Mouse (Mus musculus) kidney, postnatal 14 days (tissue): ENCODE measurements around the gene L2hgdh.

Source experiments
- DNase-seq: peaks from one replicate; pipeline ENCODE4 v3.0.0; 2022; ENCODE audit warnings: mixed read lengths

L2hgdh gene

DNA sequence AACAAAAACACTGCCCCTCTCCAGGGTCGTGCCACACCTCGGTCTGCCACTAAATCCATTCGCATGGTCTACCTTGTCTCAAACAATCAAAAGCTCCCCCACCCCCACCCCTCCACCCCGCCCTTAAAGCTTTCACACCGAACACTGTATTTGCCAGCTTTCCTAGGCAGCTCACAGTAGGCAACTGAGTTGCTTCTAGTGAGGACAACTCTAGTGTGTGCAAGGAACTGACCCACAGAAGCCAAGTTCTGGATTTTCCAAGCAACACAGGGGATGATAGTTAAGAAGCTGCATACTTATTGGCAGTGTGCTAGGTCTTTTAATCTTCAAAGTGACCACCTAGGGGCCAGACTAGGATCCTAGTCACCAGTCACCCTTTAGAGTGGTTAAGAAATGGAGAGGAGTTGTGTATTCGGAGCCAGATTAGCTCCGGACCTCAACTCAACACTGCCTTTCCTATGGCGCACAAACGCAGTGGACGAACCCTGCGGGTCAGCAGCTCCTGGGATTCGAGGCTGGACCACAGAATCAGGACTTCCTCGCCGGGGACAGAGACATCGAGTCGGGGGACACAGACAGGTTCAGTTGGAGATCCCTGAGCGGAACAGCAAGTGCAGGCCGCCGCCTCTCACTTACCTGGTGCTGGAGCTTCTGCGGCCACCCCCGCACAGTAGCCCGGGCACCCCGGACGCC, 509 bp downstream of the L2hgdh start:
- DNase-seq = no peak

DNA sequence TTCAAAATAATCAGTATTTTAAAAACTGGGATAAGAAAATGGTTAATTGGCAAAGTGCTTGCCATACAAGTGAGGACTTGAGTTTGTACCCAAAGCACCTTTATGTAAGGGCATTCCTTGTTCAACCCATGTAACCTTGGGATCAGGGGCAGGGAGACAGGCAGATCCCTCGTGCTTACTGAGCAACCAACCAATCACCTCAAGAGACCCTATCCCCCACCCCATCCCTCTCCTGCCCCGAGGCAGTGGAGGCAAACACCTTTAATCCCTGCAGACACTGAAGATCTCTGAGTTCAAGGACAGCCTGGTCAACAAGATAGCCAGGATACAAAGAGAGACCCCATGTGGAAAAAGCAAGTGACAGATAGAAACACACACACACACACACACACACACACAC, 1.3 kb downstream of the L2hgdh start:
- DNase-seq = no peak

DNA sequence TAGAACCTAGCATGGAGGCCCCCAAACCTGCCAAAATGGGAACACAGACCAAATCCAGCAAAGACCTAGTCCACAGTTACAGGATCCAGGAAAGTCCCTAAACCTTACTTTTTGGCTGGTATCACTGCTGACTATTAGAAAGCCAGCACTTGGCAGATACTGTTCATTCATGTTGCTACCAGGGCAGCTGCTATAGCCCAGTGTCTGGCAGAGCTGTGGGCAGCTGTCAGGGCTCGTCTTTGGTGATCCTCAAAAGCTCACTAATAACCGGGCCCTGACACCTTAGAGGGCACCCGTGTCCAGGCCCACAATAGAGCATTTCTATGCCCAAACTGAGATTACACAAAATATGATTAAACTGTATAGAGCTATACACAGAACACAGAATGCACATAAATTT, 1.8 kb downstream of the L2hgdh start:
- DNase-seq = no peak

DNA sequence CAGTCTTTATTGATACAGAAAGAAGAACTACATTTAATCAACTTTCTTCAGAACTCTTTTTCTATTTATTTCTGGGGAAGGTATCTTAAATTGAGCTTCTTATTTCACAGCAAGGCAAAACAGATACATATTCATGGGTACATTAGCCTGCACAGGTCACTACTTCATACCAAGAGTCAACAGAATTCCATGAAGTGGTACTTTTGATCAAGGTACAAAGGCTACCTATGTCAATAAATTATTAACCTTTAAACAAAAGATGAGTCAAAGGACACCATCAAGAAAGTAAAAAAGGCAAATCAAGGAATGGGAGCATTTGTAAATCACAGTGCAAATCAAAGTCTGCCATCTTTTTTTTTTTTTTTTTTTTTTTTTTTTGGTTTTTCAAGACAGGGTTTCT, 11.0 kb downstream of the L2hgdh start:
- no peak for DNase-seq

DNA sequence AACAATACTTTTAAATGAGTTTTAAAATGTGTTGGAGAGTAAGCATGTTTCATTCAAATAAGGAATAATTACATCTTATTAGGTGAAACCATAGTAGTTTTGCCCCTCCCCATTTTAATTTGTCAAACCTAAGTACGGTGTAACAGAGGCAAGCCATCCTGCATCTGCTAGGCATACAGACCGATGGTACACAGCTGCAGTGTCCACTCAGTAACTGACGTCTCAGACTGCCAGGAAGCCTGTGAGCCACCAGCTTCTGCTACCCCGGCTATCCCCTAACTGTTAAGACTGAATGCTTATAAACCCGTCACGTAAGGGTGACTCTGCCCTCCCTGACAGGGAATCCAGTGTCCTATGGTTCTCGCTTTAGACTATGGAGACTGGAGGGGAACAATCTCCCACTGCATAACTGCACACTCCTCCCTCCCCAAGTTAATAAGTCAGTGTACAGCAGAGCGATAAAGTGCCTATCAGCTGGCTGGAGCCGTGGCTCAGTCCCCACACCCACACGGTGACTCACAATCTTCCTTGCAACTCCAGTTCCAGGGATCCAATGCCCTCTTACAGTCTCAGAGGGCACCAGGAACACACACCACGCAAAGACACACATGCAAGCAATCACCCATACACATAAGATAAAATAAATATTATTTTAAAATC, 19.7 kb downstream of the L2hgdh start:
- DNase-seq = no peak

DNA sequence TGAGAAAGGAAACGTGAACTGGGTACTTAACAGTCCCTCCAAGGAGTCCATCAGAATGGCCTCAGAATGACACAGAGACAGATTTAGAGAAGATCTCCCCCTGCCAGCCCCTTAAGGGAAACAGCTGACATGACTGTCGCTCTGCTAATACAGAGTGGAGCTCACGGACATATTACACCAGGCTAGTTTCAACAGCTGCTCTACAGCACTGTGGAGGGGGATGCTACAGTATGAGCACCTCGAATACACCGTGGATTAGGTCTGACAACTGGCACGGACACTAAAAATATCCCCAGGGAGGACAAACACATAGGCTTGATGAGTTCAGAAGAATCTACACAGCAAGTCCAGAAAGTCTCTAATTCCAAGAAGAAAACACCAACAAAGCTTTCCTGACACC, 26.3 kb downstream of the L2hgdh start:
- no peak for DNase-seq

DNA sequence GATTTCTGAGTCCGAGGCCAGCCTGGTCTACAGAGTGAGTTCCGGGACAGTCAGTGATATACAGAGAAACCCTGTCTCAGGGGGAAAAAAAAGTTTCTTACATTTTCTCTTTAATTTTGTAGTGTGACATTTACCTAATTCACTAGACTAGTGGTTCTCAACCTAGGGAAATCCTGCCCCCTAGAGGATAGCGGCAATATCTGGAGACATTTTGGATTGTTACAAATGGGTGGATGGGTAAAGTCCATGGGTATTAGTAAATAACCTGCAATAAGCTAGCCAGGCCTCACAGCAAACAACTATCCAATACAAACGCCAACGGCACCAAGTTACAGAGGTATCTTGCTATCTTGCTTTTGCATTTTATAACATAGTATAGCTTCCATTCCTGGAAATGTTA, 27.9 kb downstream of the L2hgdh start:
- DNase-seq = peak; percentile 56

DNA sequence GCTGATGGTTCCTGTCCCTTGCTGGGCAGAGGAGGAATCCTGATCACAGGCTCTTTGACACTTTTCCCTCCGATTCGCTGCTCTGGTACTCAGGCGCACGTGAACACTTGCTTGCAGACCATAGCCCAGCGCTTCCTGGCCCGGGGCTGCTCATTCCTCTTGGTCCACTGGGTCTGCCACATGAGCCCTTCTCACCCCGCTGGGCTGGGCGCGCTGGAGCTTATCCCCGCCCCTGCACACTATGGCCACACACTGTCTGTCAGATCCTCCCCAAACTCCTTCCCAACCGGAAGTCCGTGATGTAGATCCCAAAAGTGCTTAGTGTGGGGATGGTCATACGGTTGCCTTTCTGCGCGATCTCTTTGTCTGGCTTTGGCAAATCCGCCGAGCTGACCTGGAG, 31.2 kb downstream of the L2hgdh start:
- no peak for DNase-seq

DNA sequence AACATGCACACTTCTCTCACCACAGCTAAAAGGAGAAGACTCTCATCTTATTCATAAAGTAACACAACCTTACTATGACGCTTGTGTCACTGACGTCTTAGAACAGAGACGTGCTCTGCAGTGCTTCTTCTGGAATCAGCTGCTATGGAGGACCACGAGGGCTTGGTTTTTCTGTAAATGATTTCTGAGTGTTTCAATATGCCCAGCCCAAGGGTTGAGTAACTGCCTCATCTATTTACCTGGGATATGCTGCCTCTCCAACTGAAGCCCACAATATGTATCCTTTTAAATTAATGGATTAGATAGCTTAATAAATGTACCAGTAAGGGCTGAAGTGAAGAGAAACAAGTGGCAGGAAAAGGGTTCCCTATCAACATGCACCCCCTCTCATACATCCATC, 34.0 kb downstream of the L2hgdh start:
- DNase-seq = no peak

DNA sequence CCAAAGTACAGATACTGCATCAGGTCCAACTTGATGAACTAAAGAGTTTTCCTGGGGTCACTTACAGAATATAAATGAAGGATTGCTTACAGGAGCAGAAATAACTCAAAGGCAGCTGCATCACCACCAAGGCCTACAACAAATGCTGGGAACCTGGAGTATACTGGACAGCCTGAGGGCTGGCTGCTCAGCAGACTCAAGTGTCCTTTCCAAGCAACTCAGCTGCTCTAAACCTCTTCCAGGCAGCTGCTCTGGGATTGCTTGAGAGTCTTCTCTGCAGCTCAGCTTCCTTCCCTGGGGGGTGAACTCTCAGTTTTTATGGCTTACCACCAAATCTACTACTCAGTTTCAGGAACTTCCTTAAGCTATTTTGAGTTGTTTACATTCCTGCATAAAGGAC, 35.6 kb downstream of the L2hgdh start:
- DNase-seq = no peak

DNA sequence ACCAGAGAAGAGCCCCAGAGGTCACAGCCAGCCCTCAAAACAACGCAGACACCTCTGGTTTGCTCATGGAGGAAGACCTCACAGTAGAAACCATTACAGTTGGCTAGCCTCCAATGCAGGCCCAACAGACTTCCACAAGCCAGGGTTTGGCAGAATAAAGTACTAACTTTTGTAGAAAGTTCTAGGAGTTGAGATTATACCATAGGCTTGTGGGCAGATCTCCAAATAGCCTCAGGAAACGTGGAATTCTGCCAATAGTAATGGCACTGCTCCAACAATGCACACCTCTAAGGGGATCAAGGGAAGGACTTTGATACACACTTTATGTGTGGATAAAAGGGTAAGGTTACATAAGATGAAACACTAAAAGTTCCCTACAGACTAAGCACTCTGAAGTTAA, 36.3 kb downstream of the L2hgdh start:
- peak; percentile 84 for DNase-seq

DNA sequence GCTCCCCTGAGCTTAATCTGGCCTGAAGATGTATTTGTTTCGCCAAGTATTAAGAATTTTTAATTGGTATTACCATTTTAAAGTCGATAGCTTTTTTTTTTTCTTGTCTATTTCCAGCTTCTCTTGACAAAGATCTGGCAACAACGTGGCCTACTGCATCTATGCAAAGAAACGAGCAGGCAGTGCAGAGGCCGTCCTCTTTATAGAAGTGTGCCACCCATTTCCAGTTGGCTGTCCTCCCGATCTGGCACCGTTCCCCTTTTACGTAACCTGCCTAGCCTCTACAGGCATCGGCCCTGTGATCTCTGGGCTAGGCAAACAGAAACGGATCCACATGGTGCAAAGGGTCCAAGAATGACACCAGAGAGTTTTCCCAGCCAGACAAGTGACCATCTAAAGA, 41.1 kb downstream of the L2hgdh start:
- DNase-seq = peak; percentile 89

DNA sequence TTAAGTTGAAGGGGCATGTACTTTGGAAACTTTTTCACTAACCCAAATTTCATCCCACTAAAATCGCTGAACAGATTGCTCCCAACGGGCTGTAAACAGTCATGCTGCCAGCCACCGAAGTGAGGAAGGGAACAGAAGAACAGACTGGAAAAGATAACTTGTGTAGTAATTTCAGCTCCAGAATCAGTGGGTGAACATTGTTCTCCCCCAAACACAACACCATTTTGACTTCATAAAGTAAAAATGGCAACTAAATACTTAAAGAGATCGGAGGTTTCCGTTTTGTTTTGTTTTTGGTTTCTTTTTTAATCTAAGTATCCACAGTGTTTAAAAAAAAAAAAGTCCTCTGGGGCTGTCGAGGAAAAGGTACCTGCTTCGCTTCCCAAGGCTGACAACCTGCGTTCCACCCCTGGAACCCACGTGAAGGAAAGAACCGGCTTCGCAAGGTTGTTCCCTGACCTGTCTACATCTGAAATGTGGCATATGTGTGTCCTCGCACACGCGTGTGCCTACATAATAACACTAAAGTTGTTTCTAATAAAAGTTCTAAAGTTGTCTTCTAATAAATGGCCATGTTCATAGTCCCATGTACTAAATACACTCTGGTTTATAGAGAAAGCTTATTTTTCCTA, 41.8 kb downstream of the L2hgdh start:
- DNase-seq = no peak

DNA sequence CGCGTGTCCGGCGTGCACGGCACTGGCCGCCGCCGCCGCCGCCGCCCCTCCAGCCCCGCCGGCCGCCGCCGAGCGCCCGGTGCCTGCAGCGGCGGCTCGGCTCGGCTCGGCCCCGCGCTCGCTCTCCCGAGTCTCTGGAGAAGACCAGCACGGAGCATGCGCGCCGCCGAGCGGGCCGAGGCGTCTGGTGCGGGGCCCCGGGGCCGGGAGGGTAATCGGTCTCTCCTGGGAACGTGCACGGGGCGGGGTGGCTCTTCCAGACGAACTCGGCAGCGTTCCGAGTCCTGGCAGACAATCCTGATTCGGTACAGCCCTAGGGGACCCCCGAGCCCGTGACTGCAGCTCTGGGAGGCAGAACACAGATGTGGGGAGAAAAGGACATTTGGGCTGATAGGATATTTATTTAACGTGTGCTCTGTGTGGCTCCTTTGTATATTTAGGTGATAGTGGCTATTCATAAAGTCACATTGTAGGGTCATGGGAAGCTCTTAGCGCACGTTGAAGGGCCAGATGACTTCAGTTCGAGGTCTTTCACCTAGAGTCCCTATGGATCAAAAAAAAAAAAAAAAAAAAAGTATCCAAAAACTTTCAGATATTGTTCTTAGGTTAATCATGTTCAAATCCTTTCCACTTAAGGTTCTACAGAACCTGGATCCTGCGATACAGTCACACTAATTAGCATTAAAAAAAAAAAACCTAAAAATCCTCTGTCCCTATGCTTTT, 42.4 kb downstream of the L2hgdh start:
- DNase-seq = peak; percentile 91

DNA sequence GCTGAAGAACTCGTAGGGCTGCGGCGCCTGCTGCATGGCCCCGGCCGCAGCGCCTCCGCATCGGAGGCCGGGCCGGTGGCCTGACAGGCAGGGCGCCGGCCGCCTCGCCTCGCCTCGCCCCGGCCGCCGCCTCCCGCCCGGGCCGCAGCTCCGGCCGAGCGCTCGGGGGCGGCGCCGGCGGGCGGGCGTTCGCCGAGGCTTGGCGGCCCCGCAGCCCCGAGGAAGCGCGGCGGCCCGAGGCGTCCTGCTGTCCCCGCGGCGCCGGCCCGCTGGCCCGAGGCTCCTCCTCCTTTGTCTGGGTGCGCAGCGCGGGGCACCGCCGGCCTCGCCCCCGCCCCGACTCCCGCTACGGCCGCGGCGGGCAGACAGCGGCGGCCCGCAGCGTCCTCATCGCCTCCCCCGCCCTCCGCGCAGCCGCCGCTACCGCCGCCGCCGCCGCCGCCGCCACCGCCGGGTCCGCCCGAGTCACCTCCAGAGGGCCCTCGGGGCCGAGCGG, 43.1 kb downstream of the L2hgdh start, which contains the start of gene Sos2:
Gene Sos2 (minus strand): TSS at position 287 of the 496 bp plus-strand sequence.
- DNase-seq = peak; percentile 82

DNA sequence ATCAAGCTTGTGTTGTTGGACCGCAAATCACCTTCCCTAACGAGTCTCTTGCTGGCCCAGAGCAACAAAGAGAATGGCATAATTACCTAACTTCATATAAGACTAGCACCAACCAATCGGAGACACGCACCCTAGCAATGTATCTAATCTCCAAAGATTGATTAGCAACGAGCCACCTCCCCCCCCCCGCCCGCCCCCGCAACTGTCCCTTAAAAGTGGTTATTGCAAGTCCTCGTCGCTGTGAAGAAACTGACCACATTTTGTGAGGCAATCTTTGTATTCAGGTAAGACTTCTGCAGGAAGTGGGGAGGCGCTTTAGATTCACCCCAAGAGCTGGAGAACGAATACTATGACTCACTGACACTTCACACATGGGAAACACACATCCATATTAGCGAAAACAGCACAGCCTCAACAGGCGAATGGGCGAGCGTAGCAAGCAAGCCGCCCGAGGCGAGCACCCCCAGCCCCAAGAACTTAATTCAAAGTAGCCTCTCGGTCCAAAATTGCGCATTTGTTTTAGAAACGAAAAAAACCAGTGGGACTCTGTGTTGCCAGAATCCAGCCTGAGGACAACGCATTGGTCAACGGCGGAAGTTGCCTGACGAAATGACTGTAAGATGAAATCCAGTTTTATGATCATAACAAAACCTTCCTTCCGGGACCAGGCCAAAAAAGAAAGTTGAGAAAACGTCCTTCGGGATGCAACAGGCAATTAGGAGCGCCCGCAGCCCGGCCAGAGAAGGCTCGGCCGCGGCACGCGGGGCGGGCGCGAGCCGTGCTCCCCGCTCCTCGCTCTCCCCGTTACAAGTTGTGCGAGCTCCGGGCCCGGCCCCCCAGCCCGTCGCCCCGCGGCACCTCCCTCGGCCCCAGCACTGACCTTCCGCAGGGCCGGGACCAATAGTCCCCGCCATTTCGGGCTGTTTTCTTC, 43.8 kb downstream of the L2hgdh start:
- peak; percentile 66 for DNase-seq

DNA sequence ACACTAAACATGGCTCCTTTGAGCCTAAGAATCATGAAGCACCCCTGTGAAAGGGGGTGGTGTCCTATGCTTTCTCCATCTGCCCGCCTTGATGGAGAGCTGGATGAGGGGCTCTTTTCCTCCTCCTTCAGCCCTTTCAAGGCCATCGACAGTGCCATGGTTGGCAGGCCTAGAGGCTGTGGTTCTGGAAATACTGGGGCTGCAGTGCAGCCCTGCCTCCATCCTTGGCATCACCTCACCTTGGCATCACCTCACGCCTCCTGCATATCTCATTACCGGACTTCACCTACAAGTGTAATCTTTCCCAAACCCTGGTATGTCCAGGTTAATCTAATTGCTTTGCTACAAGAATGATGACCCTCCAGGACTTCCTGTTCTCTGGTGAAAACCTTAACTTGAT, 48.5 kb downstream of the L2hgdh start:
- DNase-seq = no peak

DNA sequence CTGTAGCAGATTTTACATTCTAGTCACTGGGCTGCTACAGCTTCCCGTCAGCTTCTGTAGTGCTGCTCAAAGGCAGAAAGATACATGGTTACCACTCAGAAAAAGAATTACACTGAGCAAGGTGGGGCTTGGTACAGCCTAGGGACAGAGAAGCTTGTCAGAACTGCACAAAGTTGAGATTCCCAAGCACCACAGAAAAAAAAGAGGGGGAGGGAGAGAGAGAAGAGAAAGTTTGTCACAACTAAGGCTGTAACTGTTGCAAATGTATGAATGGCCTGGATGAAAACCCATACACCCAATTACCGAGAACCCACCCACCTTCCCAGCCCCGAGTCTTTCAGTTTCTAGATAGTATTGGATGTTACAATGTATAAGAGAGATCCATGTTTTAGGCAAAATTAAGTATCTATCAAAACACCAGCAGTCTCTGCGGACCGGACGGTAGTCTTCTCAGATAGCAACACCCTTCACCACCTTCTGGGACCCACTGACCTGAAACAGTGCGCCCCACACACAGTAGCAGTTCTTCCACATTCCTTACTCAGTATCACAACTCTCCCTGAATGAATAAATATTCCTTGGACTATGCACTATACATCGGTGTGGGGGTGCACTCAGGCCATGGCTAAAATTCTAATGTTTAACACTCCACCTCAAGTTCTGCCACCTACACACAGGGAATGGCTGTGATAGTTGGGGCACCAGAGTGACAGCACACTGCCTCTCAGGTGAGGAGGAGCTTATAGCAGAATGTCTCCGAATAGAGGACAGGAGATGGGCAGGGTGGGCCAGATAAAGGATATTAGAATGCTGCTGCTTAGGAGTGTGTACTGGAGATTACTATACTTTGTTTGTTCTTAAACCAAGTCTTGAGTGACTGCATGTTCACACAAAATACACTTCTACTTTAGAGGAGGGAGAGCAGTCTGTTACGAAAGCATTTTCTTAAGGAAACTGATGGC, 49.8 kb downstream of the L2hgdh start:
- no peak for DNase-seq

DNA sequence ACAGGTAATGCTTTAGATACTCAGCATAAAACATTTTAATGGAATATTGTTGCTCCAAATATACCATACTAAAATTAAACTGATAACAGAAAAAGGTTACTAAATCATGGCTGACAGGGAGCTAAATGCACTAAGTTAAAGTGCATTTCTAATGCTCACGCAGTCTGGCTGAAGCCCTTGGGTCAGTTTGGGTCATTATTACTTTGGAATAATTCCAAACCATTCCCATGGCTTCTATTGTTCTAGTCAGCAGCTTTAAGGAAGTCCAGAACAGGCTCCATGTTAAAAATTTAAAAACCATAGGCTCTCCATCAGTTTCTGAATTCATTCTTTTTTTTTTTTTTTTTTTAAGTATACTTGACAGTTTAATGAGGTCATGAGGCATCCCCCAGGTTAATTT, 50.5 kb downstream of the L2hgdh start:
- no peak for DNase-seq

DNA sequence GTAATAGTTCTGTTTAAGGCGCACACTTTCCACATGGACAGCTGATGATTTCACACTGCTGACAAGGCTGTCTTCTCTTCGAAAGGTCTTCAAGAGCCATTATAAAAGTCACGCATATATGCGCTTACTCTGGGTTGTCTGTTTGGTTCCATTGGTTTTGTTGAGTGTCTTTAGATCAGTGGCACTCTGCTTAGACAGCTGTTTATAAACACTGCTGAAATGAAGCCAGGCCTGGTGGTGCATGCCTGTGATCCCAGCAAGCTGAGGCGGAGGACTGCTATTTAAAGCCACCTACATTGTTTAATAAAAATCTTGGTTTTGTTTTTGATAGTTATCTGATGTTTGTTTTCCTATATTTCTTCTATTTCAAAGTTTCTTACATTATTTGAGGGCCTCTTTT, 58.0 kb downstream of the L2hgdh start:
- DNase-seq = no peak

DNA sequence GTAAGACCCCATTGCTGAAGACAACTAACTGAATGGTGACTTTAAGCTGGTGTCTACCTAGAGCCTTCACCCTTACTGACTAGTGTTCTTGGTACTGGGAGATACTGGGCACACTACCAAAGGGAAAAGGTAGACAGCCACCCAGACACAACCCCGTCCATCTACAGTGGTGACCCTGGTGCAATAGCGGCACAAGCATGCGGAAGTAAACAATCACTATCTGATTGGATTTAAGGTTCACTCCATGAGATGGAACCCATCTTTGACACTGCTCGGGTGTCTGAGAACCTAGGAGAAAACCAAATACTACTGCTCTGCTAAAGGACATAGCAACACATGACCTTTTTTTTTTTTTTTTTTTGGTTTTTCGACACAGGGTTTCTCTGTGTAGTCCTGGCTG, 63.0 kb downstream of the L2hgdh start:
- no peak for DNase-seq
